Mouse (Mus musculus) right cerebral cortex, postnatal 10 days (tissue): Measurements from ENCODE around the gene Arf3.

ENCODE experiments used
- DNase-seq, 2 experiments: peaks; one replicate each; pipeline ENCODE4 v3.0.0; 2021; ENCODE audit warnings: low spot score in 2 of 2

The Arf3 gene

GRCm38 (mm10) chr15:98722191-98722590, 40.8 kb downstream of the Arf3 start:
- no peak for DNase-seq

DNA sequence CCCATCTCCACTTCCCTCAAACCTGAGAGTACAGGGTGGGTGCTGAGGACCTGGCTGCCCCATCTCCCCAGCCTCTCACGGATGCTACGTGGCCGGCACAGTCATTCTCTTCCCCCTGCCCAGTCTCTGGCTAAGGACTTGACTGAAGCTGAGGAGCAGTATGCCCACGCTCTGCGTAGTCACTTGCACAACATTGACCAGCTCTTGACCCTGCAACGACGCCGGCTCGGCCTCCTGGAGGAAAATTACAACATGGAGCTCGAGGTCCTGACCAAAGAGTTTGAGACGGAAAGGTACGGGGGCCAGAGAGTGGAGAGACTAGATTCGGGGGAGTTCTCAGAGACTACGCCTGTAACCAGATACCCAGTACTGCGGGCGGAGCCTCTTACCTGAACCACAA, 45.7 kb downstream of the Arf3 start:
- no peak for DNase-seq

DNA sequence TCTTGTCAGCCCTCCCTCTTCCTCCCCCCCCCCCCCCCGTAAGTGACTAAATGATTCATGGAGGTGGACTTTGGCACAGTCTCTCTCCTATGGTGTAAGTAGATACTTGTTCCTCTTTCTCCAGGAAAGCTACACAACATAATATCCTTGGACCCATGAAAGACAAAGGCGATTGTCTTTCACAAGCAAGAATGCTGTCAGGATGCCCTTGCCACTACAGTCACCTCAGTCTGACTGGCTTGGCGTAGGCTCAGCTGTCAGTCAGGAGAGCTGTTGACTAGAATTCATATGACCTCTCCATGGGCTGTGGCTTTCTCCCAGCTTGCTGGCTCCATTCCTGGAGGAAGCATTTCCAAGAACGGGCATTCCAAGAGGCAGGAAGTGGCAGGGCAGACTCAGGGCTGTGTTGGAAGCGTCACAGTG, 48.8 kb downstream of the Arf3 start:
- DNase-seq = no peak

DNA sequence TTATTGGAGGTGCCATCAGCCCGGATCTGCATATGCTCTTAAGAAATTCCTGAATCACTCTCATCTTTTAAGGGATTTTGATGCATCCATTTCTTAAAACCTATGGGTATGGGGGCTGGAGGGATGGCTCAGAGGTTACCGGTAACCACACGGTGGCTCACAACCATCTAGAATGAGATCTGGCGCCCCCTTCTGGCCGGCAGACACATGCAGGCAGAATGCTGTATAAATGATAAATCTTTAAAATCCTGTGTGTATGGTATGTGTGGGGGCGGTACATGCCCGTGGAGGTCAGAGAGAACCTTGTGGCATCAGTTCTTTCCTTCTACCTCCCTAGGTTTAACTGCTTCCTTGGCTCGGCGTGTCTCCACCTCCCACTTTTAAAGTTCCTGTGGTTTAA, 52.6 kb downstream of the Arf3 start:
- DNase-seq = peak; percentile 74 to 83

DNA sequence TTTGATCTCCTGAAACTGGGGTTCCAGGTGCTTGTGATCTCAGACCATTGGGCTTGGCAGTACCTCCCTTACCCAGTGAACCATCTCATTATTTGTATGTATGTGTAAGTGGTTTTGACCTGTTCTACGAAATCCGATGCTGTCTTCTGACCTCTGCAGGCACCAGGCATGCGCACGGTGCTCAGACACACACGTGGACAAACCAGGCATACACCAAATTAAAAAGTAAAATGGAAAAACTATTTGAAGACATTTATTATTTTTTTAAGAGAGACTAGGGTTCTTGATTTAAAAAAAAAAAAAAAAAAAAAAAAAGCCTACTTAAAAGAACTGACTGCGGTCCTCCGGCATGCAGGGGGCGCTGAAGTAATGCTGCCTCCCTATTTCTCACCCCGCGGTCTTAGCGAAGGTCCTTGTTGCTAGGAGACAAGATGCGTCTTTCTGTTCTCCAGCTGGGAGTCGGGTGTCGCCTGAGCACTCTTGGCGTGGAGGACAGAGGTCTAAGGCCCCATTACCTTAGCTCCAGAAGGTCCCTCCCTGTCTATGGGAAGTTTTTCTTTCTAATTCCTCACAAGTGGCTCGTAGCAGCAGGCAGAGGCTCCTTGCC, 55.1 kb downstream of the Arf3 start, which contains the start of gene Ccdc65:
TSS of gene Ccdc65 (plus strand) at position 442 of the 607 bp plus-strand sequence.
- peak; percentile 91 to 93 for DNase-seq

DNA sequence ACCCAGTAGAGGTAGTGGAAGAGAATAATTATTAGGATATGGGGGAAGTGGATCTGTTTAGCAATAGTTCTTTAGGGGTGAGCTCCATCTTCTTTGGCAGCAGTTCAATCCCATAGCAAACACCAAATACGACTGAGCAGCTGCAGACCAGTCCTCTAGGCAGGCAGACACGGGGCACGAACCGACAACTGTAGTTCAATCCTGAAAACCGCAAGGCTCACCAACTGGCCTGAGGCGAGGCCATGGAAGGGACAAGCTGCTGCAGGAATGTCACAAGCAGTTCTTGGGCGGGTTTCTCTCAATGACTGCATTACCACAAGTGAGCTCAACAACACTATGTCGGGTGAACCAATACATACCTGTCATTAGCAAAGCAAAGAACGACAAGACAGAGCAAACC, 58.7 kb downstream of the Arf3 start:
- DNase-seq = no peak

DNA sequence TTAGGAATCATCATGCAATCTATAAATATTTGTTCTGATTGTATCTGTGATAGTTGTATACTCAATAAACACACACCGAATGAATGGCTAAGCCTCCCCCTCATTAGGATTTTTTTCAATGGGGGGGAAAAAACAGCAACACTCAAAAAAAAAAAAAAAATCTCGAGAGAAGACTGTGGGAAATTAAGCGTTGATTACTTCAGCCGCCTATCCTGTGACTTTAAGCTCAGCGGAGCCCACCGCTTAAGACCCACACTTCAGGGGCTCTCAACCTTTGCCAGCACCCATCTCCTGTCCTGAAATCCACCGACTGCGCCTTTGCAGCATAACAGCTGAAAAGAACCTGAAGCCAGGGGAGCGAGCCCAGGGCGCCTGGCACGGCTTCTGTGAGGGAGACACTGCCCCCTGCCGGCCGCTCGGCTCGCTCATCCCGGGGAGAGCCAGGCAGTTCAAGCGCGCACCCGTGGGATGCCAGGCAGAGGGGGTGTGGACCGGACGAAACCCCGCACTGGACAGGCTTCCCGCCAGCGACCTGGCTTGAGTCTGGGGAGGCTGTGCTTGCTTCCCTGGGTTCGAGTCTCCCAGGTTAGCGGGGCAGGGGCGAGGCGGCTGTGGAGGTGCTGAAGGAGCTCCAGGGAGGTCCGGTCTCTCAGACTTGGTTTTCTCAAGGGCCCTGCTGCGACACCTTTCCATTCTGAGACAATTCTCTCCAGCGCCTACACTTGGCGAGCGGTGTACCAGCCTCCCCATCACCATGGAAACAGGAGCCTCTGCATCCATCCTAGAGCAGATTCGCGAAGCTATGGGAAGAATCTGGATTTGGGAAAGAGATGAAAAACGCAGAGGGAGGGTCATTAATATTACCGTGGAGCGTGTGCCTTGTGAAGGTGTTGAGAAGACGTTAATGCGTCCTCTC, 63.6 kb downstream of the Arf3 start:
- peak; percentile 91 to 93 for DNase-seq

- DNase-seq = no peak
Measured at GRCm38 (mm10) chr15:98696216-98696615, 66.8 kb downstream of the Arf3 start.

DNA sequence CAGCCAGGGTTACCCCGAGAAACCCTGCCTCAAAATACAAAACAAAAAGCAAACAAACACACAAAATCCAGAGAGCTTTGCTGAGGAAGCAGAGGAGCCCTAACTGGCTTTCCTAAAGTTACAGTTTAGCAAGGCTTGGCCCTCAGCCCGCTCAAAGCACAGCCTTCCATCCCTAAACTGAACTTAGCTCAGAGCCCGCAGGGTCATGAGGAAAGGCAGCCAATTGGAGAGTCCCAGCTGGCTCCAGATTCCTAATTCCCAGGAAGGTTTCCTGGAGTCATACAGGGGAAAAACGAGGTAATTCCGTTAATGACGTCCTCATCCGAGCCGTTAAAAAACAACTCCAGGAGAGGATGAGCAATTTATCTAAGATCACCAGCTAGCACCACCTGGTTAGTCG, 67.3 kb downstream of the Arf3 start:
- DNase-seq = no peak

DNA sequence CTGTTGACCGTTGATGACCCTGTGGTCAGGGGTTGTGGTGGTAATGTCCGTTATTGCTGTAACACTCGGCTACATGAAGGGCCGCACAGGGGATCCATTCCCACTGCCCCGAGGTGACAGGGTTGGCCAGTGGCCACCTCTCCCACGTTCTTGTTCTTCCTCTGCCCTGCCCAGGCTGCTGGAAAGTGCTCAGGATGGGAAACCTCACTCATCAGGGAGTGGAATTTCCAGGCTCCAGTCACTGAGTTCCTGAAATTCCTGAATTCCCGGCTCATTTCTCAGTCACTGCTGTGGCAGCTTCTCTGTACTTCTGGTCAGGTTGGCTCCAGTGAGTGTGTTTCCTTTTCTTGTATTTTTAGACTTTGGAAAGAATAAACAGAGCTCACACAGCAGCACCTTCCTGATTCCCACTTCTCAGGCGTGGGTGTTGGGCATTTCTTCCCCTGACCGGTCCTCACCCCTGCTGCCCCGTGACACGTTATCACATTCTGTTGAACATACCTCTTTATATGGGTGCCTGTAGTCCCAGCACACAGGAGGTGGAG, 70.8 kb downstream of the Arf3 start:
- DNase-seq = peak in 1 of 2 experiments; percentile 50

DNA sequence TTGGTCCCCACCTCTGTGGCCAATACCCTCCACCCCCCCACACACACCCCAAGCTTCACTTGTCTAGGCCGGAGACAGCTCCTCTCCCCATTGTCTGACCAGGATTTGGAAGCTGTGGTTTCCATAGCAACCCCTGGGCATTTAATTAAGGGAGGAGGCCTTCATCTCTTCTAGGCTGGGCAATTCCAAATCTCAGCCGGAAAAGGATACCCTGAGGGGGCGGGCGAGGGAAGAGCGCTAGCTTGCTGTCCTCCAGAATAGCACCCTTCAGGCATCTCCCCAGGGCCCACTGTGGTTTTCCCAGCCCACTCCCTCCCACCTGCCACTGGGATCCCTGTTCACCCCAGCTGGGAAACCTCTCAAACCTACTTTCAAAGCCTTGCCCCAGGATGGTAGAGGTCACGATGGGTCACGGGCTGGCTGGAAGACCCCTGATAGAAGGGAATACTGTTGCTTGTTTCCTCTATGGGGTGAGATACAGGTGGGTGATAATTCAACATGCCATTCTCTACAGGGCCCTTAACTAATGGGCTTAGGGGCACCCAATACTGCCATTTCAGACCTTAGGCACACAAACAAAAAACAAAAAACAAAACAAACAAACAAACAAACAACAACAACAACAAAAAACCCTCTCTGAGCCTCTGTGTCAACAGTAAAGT, 71.4 kb downstream of the Arf3 start:
- peak; percentile 60 to 76 for DNase-seq

- no peak for DNase-seq
Measured at GRCm38 (mm10) chr15:98689682-98690081, 73.3 kb downstream of the Arf3 start.
